Mouse (Mus musculus) subcutaneous adipose tissue, adult 2 months (tissue): ENCODE measurements around the gene Ntpcr. TPM values are rescaled to one million over a fixed set of nuclear protein-coding genes. Genes with fewer than 3 reads are reported as not detected.

ENCODE experiments used
- polyA plus RNA-seq: library from polyadenylated mRNA; depleted of rRNA; stranded (reverse); fragments of >200 nt; gene quantifications from 2 replicates; pipeline ENCODE4 v1.2.3, GENCODE M21; 2012; ENCODE audit warnings: low replicate concordance; rRNA removed

The Ntpcr gene
- 36.0 and 43.1 TPM in 2 replicates for polyA plus RNA-seq

DNA sequence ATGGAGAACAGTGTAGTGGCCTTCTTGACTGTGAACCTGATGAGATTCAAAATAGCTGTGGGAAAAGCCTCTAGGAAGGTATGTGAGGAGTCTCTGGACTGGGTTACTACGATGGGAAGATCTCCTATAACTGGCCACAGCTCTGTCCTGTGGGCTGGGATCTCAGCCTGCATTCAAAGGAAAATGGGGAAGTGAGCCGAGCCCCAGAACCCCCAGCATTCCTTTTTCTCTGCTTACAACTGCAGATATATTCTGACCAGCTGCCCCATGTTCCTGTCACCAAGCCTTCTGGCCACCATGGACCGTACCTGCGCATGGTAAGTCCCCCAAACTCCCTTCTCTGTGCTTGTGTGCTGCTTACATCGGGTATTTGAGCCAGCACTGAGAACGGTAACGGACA, at the start of gene Ntpcr:
Gene Ntpcr, plus strand, starts transcription at position 218 of the 400 bp plus-strand sequence.

Other genes with a start within 250 kb of the Ntpcr start
- gene Sipa1l2, start 160.2 kb upstream of the Ntpcr start, polyA plus RNA-seq, result 19.3 and 20.0 TPM in 2 replicates
- gene Map10, start 60.1 kb upstream of the Ntpcr start, polyA plus RNA-seq, result 0.95 and 2.8 TPM in 2 replicates
- gene Pcnx2, start 168.4 kb downstream of the Ntpcr start, polyA plus RNA-seq, result 0.70 and 6.3 TPM in 2 replicates
- gene Map3k21, start 180.5 kb downstream of the Ntpcr start, polyA plus RNA-seq, result 0.10 and 4.7 TPM in 2 replicates